Mouse (Mus musculus): ENCODE measurements around the gene Ccdc105.

DNA sequence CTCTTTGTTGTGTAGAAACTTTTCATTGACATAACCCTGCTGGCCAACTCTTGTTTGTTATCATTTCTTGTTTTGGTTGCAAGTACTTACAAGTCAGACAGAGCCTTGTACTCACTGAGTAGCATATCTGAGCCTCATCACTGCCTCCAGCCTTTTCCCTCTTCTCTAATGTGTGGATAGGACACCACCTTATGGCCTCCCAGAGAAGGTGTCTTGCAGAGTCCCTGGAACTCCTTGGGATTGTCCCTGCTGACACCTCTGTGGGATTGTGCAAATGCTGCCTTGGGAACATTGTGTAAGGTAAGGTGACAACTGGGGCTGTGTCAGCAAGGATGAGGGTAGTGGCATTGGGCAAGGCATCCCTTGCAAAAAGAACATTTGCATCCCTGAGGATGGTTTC lies 9.1 kb downstream of the Ccdc105 start:
- TF ChIP-seq GATA1 (IDR thresholded peaks at IDR 0.05; ENCODE audit: low read length), result no peak
- TF ChIP-seq TAL1 (IDR thresholded peaks at IDR 0.05; ENCODE audit: low read length), result no peak

Data from erythroblast, embryonic 14.5 days (primary cell).